Mouse (Mus musculus) hindbrain, embryonic 11.5 days (tissue): ENCODE data around the gene Fut8. TPM values are rescaled to one million over a fixed set of nuclear protein-coding genes. Genes with fewer than 3 reads are reported as not detected.

Source experiments
- ATAC-seq: fragments of 200-750 bp; cut with Nextera tagmentation; 2 replicates; pipeline ENCODE4 v1.8.0; 2017; ENCODE audit warnings: mild to moderate bottlenecking, moderate TSS enrichment, moderate library complexity; ENCODE audit not compliant: low FRiP score
- DNase-seq: peaks from one replicate; pipeline ENCODE4 v3.0.0-alpha.2; 2015; ENCODE audit warnings: low spot score
- H3K27ac ChIP-seq: fragments of 300-500 bp; sonication (generic); 2 replicates; pipeline ENCODE4 v1.5.1; 2014; ENCODE audit warnings: mild to moderate bottlenecking, low read depth, low read length
- H3K27me3 ChIP-seq: fragments of 300-500 bp; sonication (generic); 2 replicates; pipeline ENCODE4 v1.6.1; 2014; ENCODE audit warnings: mild to moderate bottlenecking, low read length, moderate library complexity, mixed read lengths; ENCODE audit not compliant: control insufficient read depth, insufficient read depth
- H3K36me3 ChIP-seq: fragments of 300-500 bp; sonication (generic); 2 replicates; pipeline ENCODE4 v1.6.1; 2014; ENCODE audit warnings: mild to moderate bottlenecking, low read length, moderate library complexity, mixed read lengths; ENCODE audit not compliant: control insufficient read depth, insufficient read depth
- H3K4me1 ChIP-seq: fragments of 300-500 bp; sonication (generic); replicated peaks from 2 replicates; pipeline ENCODE4 v1.6.1; 2014; ENCODE audit warnings: low read length, mixed read lengths; ENCODE audit not compliant: control insufficient read depth, insufficient read depth
- H3K4me2 ChIP-seq: fragments of 300-500 bp; sonication (generic); replicated peaks from 2 replicates; pipeline ENCODE4 v1.6.1; 2014; ENCODE audit warnings: mild to moderate bottlenecking, low read depth, low read length
- H3K4me3 ChIP-seq: fragments of 300-500 bp; sonication (generic); 2 replicates; pipeline ENCODE4 v1.5.1; 2014; ENCODE audit warnings: low read depth, low read length
- H3K9ac ChIP-seq: fragments of 300-500 bp; sonication (generic); 2 replicates; pipeline ENCODE4 v1.6.1; 2014; ENCODE audit warnings: low read depth, low read length
- H3K9me3 ChIP-seq: fragments of 300-500 bp; sonication (generic); 2 replicates; pipeline ENCODE4 v1.6.1; 2016; ENCODE audit warnings: low read length; ENCODE audit not compliant: control insufficient read depth
- WGBS: fragments of 180-500 bp; shearing (Covaris S2); extraction: QIAGEN DNeasy Blood & Tissue Kit; methylation state at CpG from one replicate; pipeline ENCODE4 v1.1.7; 2014; 5-methylcytosine and 5-hydroxymethylcytosine counted together
- polyA plus RNA-seq: library from polyadenylated mRNA; unstranded; fragments of >200 nt; fragmentation: Nextera tagmentation; extraction: Ambion mirVana; gene quantifications from 2 replicates; pipeline ENCODE4 v1.2.1, GENCODE M21; 2014

Fut8 gene
- polyA plus RNA-seq, 1 experiment from 2014 or later, result 34.4 TPM

DNA sequence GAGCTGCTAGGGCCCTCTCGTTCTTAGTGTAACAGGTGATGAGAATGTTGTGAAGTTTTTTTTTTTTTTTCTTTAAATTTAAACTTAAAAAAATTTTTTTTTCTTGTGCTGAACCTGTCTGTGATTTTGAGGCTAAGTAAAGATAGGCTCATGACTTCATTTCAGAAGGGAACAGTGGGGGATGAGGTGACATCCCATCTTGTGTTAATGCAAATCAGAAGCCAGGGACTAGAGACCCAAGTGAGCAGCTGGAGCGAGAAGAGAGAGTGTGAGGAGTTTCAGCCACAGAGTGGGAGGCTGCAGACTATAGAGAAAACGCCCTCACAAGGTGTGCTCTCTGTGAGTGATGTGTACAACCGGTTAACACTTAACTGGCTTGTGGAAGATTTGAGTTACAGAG, 2.0 kb upstream of the Fut8 start:
- H3K9me3 ChIP-seq, result no peaks in the 10 kb centered on the region
- H3K9ac ChIP-seq, result no peak overlapping the region
- ATAC-seq (no peak), DNase-seq (no peak)
- H3K4me2 ChIP-seq, result no peak overlapping the region
- no peaks in the 10 kb centered on the region for H3K36me3 ChIP-seq
- no peak overlapping the region for H3K27ac ChIP-seq
- no peak overlapping the region for H3K4me3 ChIP-seq
- no peaks in the 10 kb centered on the region for H3K4me1 ChIP-seq
- H3K27me3 ChIP-seq, result no peaks in the 10 kb centered on the region
- 68% methylated on average over 4 of the region's 4 CpGs for WGBS

DNA sequence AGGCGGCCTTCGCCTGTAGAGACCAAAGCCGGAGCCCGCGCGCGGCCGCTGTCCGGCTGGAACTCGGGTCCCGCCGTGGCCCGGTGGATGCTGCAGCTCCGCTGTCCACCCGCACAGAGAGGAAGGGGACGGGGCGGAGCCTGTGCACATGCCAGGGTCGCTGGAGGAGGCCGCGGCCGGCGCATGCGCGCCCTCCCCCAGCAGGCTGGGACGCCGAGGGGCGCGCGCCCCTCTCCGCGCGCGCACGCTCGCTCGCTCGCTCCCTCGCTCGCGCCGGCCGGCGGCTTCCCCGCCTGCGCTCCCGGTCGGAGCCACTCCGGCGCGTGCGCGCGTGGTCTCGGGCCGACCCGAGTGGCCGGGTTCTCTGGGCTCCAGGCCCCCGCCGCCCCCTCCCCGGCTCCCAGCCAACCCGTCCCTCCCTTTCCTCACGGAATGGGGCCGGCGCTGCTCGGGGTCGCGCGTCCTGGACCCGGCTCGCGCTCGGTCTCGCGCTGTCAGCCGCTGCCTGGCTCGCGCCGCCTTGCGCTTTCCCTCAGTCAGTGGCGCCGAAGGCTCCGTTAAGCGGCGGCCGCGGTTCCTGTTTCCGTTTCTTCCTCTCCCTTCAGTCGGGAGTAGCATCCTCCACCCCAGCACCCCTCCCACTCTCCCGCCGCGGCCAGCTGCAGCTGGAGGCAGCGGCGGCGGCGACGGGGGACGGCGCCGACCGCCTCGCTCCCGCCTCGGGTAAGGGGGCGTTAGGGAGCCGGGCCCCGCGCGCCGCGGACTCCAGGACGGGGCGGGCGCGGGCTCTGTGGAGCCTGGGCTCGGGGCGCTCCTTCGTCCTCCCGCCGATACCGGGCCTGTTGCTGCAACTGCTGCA, 835 bp downstream of the Fut8 start:
- Histone ChIP-seq H3K27ac (peak overlapping the region; percentile 96), H3K36me3 (no peaks in the 10 kb centered on the region), H3K27me3 (no peaks in the 10 kb centered on the region), H3K9me3 (no peaks in the 10 kb centered on the region), H3K9ac (peak overlapping the region; percentile 91), H3K4me1 (no peaks in the 10 kb centered on the region), H3K4me3 (peak overlapping the region; percentile 92), H3K4me2 (peak overlapping the region; percentile 92)
- under 1% methylated on average over 64 of the region's 120 CpGs for WGBS
- DNase-seq (peak; percentile 97), ATAC-seq (peak; percentile 98)

DNA sequence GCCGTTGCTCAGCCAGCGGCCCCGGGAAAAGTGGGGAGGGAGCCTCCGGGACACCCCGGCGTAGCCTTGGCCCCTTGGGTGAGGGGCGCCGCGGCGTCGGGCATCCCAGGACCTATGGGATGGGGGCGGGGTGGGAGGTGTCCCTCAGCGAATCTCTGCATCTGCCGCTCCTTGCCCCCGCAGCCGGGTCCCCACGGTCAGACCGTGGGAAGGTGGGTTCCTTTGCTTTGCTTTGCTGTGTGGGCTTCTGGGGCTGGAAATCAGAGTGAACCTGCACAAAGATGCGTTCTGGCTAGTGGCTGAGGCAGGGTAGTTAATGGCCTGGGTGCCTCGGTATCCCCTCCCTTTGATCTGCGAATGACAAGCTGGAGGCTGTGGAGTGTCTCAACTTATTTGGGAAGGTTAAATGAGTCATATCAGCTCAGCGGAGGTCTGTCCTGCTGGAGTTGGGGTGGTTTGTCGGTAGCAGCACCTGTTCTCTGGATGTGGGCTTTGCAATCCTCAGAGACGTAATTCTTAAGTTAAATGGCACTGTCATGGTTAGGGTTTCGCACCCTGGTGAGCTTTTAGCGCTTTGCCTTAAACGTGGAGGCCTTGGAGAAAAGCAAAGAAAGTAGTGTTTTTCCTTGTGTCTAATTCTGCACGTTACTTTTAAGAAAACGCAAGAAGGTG, 1.6 kb downstream of the Fut8 start:
- no peaks in the 10 kb centered on the region for H3K27me3 ChIP-seq
- H3K9me3 ChIP-seq, result no peaks in the 10 kb centered on the region
- 1% methylated on average over 22 of the region's 29 CpGs for WGBS
- peak overlapping the region; percentile 96 for H3K27ac ChIP-seq
- no peaks in the 10 kb centered on the region for H3K36me3 ChIP-seq
- no peak for DNase-seq
- peak overlapping the region; percentile 92 for H3K4me3 ChIP-seq
- peak; percentile 21 for ATAC-seq
- H3K4me2 ChIP-seq, result peak overlapping the region; percentile 89
- H3K4me1 ChIP-seq, result no peaks in the 10 kb centered on the region
- peak overlapping the region; percentile 91 for H3K9ac ChIP-seq

DNA sequence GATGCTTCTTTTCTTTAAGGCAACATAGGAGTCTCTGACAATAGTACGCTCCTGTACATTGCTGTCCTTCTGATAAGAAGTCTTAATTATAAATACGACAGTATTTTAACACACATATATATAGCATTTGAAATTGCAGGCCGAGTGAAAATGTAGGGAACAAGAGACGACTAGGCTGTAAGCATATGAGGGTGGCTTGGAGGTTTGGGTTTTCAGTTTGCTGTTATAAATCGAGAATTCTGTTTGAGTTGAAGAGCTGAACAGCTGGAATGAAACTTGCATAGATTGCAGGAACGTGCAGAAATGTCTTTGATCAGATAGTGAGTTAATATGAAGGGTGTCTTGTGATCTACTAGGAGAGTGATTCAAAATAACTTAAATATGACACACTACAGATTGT, 2.4 kb downstream of the Fut8 start:
- H3K27me3 ChIP-seq, result no peaks in the 10 kb centered on the region
- no peak for DNase-seq

DNA sequence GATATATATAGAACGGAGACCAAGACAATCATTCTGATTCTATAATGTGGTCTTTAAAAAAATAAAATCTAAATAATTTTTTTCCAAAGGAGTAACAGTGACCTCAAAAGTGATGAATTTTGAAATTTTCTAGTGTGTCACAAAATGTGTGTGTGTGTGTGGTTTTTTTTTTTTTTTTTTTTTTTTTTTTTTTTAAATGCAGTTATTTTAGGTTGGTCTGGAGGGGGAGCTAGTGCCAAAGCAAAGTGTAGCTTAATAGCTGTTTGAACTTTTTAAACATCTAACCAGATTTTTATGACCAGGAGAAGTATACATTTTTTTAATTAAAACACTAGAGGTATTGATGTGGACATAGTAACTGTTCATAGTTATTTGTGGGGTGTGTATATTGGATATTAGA, 2.9 kb downstream of the Fut8 start:
- Histone ChIP-seq H3K4me1 (no peaks in the 10 kb centered on the region), H3K27ac (no peak overlapping the region), H3K27me3 (no peaks in the 10 kb centered on the region), H3K9ac (no peak overlapping the region), H3K36me3 (no peaks in the 10 kb centered on the region), H3K4me2 (no peak overlapping the region), H3K9me3 (no peaks in the 10 kb centered on the region), H3K4me3 (no peak overlapping the region)
- WGBS, result 76% methylated on average over 1 of the region's 1 CpGs
- ATAC-seq (no peak), DNase-seq (peak; percentile 23)

More for the DNA sequence above, 2.4 kb downstream of the Fut8 start:
- no peak for ATAC-seq
- no peak overlapping the region; the same call in 1 of the 2 replicates for H3K4me3 ChIP-seq
- no peaks in the 10 kb centered on the region for H3K4me1 ChIP-seq
- H3K27ac ChIP-seq, result no peak overlapping the region
- peak overlapping the region; percentile 6; the same call in 1 of the 2 replicates for H3K4me2 ChIP-seq
- WGBS, result 56% methylated on average over 6 of the region's 6 CpGs
- no peaks in the 10 kb centered on the region for H3K36me3 ChIP-seq
- H3K9ac ChIP-seq, result no peak overlapping the region
- H3K9me3 ChIP-seq, result no peaks in the 10 kb centered on the region

DNA sequence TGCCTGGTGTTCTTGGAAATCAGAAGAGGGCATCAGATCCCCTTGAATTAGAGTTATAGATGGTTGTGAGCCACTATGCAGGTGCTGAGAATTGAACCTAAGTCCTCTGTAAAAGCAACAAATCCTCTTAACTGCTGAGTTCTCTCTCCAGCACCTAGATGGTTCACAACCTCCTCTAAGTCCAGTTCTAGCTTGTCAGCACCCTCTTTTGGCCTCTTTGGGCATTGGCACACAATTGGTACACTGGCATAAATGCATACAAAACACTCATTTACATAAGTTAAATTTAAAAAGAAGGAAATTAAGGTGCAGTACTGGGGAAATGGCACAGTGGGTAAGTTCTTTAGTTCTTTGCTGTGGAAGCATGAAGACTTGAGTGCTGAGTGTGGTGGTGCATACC, 24.7 kb downstream of the Fut8 start:
- ATAC-seq (no peak), DNase-seq (no peak)
- H3K36me3 ChIP-seq, result no peaks in the 10 kb centered on the region
- no peak overlapping the region for H3K4me3 ChIP-seq
- no peaks in the 10 kb centered on the region for H3K27me3 ChIP-seq
- no peaks in the 10 kb centered on the region for H3K9me3 ChIP-seq
- H3K9ac ChIP-seq, result no peak overlapping the region
- no peak overlapping the region for H3K27ac ChIP-seq
- H3K4me2 ChIP-seq, result no peak overlapping the region
- H3K4me1 ChIP-seq, result no peaks in the 10 kb centered on the region

DNA sequence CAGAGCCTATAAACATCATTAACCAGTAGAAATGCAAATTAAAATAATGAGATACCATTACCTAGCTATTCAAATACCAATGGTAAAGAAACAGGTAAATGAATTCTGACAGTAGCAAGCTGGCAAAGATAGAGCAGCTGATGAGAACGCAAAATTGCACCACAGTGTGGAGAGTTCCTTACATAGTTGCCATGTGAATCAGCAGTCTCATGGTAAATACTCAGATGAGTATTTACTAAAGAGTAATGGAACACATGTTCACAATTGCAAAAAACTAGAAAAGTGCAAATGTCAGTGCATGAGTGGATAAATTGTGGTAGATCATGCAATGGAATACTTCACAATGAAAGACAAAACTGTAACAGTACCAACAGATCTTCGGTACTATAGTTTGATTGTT, 25.9 kb downstream of the Fut8 start:
- H3K4me2 ChIP-seq, result no peak overlapping the region
- no peak for ATAC-seq
- no peaks in the 10 kb centered on the region for H3K4me1 ChIP-seq
- no peaks in the 10 kb centered on the region for H3K27me3 ChIP-seq
- no peak overlapping the region for H3K4me3 ChIP-seq
- no peaks in the 10 kb centered on the region for H3K9me3 ChIP-seq
- no peak overlapping the region for H3K9ac ChIP-seq
- no peak overlapping the region for H3K27ac ChIP-seq
- 92% methylated on average over 2 of the region's 2 CpGs for WGBS
- no peaks in the 10 kb centered on the region for H3K36me3 ChIP-seq
- no peak for DNase-seq

DNA sequence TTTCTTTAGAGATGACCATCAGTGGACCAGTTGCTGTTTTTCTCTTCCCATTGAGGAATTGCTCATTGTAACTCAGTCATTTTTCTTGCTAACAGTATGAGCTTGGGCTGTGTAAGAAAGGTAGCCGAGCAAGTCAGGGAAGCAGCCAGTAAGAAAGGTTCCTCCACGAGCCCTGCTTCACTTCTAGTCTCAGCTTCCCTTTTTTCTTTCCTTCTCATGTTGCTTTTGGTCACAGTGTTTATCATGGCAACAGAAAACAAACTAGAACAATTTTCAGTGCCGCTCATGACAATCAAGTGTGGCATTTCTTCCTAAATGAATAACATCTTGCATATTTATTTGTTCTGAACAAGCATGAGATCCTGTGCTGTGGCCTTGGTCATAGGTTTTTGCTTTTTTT, 32.8 kb downstream of the Fut8 start:
- Histone ChIP-seq H3K4me3 (no peak overlapping the region), H3K27ac (no peak overlapping the region), H3K4me2 (no peak overlapping the region), H3K36me3 (no peaks in the 10 kb centered on the region), H3K9me3 (no peaks in the 10 kb centered on the region), H3K27me3 (no peaks in the 10 kb centered on the region), H3K9ac (no peak overlapping the region), H3K4me1 (no peaks in the 10 kb centered on the region)
- DNase-seq (no peak), ATAC-seq (no peak)
- 95% methylated on average over 3 of the region's 3 CpGs for WGBS

DNA sequence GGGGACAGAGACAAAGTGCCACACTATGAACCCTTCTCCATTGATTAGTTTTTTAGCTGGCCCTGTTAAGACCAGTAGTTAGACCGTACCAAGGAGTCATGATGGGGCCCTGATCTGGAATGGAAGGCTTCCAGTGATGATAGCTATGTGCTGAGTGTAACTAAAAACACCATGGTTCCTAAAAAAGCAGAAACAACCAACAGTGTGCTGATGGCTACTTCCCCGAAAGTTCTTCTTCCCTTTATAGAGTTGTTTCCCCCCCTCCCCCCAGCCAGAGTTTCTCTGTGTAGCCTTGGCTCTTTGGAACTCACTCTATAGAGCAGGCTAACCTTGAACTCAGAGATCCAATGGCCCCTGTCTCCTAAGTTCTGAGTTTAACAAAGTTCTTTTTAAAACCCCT, 50.6 kb downstream of the Fut8 start:
- Histone ChIP-seq H3K4me3 (no peak overlapping the region), H3K4me2 (no peak overlapping the region), H3K9ac (no peak overlapping the region), H3K27me3 (no peaks in the 10 kb centered on the region), H3K36me3 (no peaks in the 10 kb centered on the region), H3K27ac (no peak overlapping the region), H3K4me1 (no peaks in the 10 kb centered on the region), H3K9me3 (no peaks in the 10 kb centered on the region)
- ATAC-seq, result no peak
- no peak for DNase-seq
- 90% methylated on average over 2 of the region's 2 CpGs for WGBS
